Mouse (Mus musculus) embryonic facial prominence, embryonic 11.5 days (tissue): ENCODE data around the gene Zfp672. TPM values are rescaled to one million over a fixed set of nuclear protein-coding genes. Genes with fewer than 3 reads are reported as not detected.

Experiments used
- ATAC-seq: fragments of 200-750 bp; cut with Nextera tagmentation; replicated peaks from 2 replicates; pipeline ENCODE4 v1.8.0; 2017; ENCODE audit warnings: low read depth; ENCODE audit not compliant: insufficient number of reproducible peaks, low FRiP score, low TSS enrichment
- DNase-seq: peaks from one replicate; pipeline ENCODE4 v3.0.0-alpha.2; 2015; ENCODE audit warnings: low spot score
- H3K27ac ChIP-seq: fragments of 300-500 bp; sonication (generic); replicated peaks from 2 replicates; pipeline ENCODE4 v1.5.1; 2014; ENCODE audit warnings: mild to moderate bottlenecking, low read depth, low read length, control low read depth
- H3K27me3 ChIP-seq: fragments of 300-500 bp; sonication (generic); 2 replicates; pipeline ENCODE4 v1.6.1; 2014; ENCODE audit warnings: mild to moderate bottlenecking, low read length, moderate library complexity, mixed read lengths; ENCODE audit not compliant: control insufficient read depth, insufficient read depth
- H3K36me3 ChIP-seq: fragments of 300-500 bp; sonication (generic); replicated peaks from 2 replicates; pipeline ENCODE4 v1.6.1; 2014; ENCODE audit warnings: low read depth, mild to moderate bottlenecking, low read length, moderate library complexity, mixed read lengths; ENCODE audit not compliant: control insufficient read depth, insufficient read depth
- H3K4me1 ChIP-seq: fragments of 300-500 bp; sonication (generic); 2 replicates; pipeline ENCODE4 v1.6.1; 2014; ENCODE audit warnings: low read length, mixed read lengths; ENCODE audit not compliant: control insufficient read depth, insufficient read depth
- H3K4me2 ChIP-seq: fragments of 300-500 bp; sonication (generic); 2 replicates; pipeline ENCODE4 v1.6.1; 2014; ENCODE audit warnings: low read depth, mild to moderate bottlenecking, control low read depth, low read length, moderate library complexity
- H3K4me3 ChIP-seq: fragments of 300-500 bp; sonication (generic); 2 replicates; pipeline ENCODE4 v1.5.1; 2014; ENCODE audit warnings: low read depth, low read length, control low read depth
- H3K9ac ChIP-seq: fragments of 300-500 bp; sonication (generic); replicated peaks from 2 replicates; pipeline ENCODE4 v1.6.1; 2014; ENCODE audit warnings: mild to moderate bottlenecking, control low read depth, low read length
- H3K9me3 ChIP-seq: fragments of 300-500 bp; sonication (generic); replicated peaks from 2 replicates; pipeline ENCODE4 v1.6.1; 2016; ENCODE audit warnings: mild to moderate bottlenecking, low read length, inconsistent platforms, mixed read lengths; ENCODE audit not compliant: control insufficient read depth
- WGBS: fragments of 180-500 bp; shearing (Covaris S2); extraction: QIAGEN DNeasy Blood & Tissue Kit; methylation state at CpG from one replicate; pipeline ENCODE4 v1.1.7; 2014; 5-methylcytosine and 5-hydroxymethylcytosine counted together
- polyA plus RNA-seq: library from polyadenylated mRNA; unstranded; fragments of >200 nt; fragmentation: Nextera tagmentation; extraction: Ambion mirVana; gene quantifications from 2 replicates; pipeline ENCODE4 v1.2.1, GENCODE M21; 2014

The Zfp672 gene
- polyA plus RNA-seq, 1 experiment from 2014 or later, result 24.4 TPM

DNA sequence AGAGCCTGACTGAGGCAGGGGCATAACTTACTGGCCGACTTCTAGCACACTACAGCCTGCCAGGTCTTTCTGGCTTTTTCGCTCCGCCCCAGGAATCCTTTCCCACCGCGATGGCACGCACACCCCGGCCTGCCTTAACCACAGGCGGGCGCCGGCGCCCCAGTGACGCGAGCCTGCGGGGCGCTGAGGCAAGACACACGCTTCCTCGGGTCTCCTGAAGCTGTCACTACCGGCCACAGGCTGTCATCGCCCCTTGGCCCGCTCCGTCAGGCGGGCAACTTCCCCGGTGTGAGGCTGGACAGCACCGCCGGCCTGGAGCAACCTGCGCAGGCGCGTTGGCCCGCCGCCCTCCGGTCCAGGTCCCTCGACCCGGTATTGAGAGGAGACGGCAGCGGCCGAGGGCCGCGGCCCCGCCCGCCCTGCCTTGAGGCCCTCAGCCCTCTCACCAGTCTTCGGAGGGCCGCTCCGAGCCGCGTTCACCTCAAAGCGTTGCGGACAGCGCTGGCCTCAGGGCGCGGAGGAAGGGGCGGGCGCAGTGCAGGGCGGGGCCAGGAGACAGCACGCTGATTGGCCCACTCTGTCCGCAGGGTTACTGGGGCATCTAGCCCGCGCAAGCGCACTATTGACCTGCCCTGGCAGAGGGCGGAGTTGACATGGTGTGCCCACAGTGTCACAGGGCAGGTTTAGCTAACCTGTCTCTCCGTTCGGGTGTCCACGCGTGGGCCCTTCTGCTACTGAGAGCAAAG lies 7.1 kb downstream of the Zfp672 start:
- DNase-seq, result peak; percentile 95
- Histone ChIP-seq H3K27me3 (no peaks in the 10 kb centered on the region), H3K9me3 (no peaks in the 10 kb centered on the region), H3K36me3 (no peaks in the 10 kb centered on the region), H3K9ac (peak overlapping the region; percentile 79), H3K4me3 (peak overlapping the region; percentile 81), H3K4me1 (no peaks in the 10 kb centered on the region; the same call in 1 of the 2 replicates), H3K4me2 (peak overlapping the region; percentile 79), H3K27ac (peak overlapping the region; percentile 87)
- ATAC-seq, result peak; percentile 98
- under 1% methylated on average over 61 of the region's 63 CpGs for WGBS

DNA sequence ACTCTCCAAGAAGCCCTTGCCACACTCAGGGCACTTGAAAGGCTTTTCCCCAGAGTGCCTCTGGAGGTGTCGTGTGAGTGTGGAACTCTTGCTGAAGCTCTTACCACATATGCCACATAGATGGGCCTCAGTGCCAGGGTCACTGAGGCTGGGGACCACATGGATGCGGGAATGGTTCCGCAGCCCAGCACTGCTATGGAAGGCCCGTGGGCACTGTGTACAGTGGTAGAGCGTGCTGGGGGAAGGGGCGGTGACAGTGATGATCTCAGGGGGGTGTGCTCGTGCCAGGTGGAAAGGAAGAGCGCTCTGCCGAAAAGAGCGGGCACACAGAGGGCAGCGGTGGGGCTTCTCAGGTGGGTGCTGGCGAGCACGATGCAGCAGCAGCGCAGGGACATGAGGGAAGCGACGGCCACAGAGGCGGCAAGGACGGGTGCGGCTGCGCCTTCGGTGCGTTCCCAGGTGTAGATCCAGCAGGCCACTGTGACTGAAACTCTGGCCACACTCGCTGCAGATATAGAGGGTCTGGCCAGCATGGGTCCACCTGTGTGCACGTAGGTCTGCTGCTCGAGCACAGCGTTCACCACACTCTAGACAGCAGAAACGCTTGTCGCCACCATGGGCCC lies 13.3 kb downstream of the Zfp672 start:
- Histone ChIP-seq H3K36me3 (peaks cover 4% of the 10 kb centered on the region; the same call in 1 of the 2 replicates), H3K4me3 (no peak overlapping the region), H3K4me2 (no peak overlapping the region), H3K27ac (no peak overlapping the region), H3K27me3 (no peaks in the 10 kb centered on the region), H3K9me3 (no peaks in the 10 kb centered on the region), H3K9ac (no peak overlapping the region), H3K4me1 (no peaks in the 10 kb centered on the region)
- DNase-seq (no peak), ATAC-seq (peak; percentile 68; the same call in 1 of the 2 replicates)
- WGBS, result 66% methylated on average over 28 of the region's 28 CpGs

DNA sequence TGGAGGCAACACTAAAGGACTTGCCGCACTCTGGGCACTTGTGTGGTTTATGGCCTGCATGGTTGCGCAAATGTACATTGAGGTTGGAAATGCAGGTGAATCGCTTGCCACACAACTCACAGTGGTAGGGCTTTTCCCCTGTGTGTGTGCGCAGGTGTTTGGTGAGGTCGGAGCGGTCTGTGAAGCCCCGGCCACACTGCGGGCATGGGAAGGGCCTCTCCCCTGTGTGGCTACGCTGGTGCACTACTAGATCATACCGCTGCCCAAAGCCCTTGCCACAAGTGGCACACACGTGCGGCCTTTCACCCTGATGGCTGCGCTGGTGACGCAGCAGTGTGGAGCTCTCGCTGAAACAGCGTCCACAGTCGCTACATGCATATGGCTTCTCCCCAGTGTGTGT lies 13.8 kb downstream of the Zfp672 start:
- Histone ChIP-seq H3K9ac (no peak overlapping the region), H3K27ac (no peak overlapping the region), H3K27me3 (no peaks in the 10 kb centered on the region), H3K4me1 (no peaks in the 10 kb centered on the region), H3K36me3 (peaks cover 4% of the 10 kb centered on the region; the same call in 1 of the 2 replicates), H3K4me3 (no peak overlapping the region), H3K4me2 (no peak overlapping the region), H3K9me3 (no peaks in the 10 kb centered on the region)
- WGBS, result 84% methylated on average over 17 of the region's 17 CpGs
- DNase-seq (no peak), ATAC-seq (no peak)

DNA sequence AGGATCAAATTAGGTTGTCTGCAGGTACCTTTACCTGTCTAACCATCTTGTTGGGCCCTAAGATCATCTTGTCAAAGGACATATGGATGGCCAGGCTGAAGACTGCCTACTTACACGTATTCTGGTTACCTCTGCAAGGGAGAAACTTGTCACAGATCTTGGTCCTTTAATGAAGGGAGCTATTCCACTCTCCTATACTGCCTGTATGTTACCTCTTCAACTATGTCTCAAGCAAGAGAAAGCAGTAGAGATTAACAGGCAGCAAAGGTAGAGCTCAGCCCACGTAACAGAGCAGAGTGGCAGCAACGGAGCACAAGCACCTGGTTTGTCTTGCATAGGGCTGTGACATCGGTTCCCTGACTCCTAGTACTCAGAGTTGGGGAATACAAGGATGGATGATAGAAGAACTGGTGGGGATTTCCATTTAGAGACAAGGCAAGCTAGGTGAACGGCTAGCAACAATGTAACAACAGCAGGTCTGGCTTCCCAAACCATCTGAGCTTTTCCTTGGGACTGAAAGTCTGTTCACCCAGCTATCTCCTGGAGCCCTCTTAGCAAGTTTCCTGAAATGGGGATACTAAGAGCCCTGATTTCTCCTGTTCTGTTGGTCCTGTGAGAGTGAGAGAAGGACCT lies 14.5 kb downstream of the Zfp672 start:
- no peak overlapping the region for H3K9ac ChIP-seq
- H3K4me1 ChIP-seq, result no peaks in the 10 kb centered on the region
- H3K4me2 ChIP-seq, result no peak overlapping the region
- no peaks in the 10 kb centered on the region for H3K27me3 ChIP-seq
- no peak for DNase-seq
- H3K9me3 ChIP-seq, result no peaks in the 10 kb centered on the region
- no peak overlapping the region for H3K4me3 ChIP-seq
- WGBS, result 90% methylated on average over 5 of the region's 5 CpGs
- no peak overlapping the region for H3K27ac ChIP-seq
- ATAC-seq, result no peak
- peaks cover 4% of the 10 kb centered on the region; the same call in 1 of the 2 replicates for H3K36me3 ChIP-seq

DNA sequence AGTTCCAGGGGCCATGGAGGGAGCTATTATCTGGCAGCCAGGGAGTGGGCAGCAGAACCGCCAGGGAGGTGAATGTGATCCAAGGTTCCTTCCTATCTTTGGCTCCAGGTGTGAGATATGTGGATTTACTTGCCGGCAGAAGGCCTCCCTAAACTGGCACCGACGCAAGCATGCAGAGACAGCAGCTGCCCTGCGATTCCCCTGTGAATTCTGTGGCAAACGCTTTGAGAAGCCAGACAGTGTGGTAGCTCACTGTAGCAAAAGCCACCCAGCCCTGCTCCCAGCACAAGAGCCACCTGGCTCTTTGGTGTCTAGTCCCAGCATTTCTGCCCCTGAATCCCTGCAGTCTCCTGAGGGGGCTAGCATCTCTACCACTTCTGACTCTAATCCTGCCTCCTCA lies 16.1 kb downstream of the Zfp672 start:
- no peak for DNase-seq
- H3K4me1 ChIP-seq, result no peaks in the 10 kb centered on the region
- 89% methylated on average over 6 of the region's 6 CpGs for WGBS
- no peak overlapping the region for H3K4me3 ChIP-seq
- H3K36me3 ChIP-seq, result peaks cover 4% of the 10 kb centered on the region; the same call in 1 of the 2 replicates
- no peaks in the 10 kb centered on the region for H3K9me3 ChIP-seq
- no peak overlapping the region for H3K27ac ChIP-seq
- no peak overlapping the region for H3K9ac ChIP-seq
- no peak overlapping the region for H3K4me2 ChIP-seq
- H3K27me3 ChIP-seq, result no peaks in the 10 kb centered on the region
- ATAC-seq, result no peak

DNA sequence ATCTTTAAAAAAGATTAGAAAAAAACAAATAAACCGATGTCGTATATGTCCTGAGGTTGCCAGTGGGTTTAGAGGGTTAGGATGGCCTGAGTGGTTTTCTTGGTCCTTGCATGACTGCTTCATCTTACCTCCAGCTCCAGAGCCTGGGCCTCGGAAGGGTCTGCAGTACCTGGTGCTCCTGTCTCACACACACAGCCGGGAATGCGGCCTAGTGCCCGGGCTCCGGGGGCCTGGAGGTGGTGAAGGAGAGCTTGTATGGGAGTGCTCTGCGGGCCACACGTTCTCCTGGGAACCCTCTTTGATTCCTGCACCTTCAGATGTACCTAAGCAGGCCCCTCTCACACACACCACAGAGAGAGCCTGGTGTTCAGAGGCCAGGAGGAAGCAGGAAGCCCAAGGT lies 21.5 kb downstream of the Zfp672 start:
- DNase-seq (no peak), ATAC-seq (no peak)
- no peak overlapping the region for H3K9ac ChIP-seq
- no peak overlapping the region for H3K4me2 ChIP-seq
- H3K27ac ChIP-seq, result no peak overlapping the region
- H3K27me3 ChIP-seq, result no peaks in the 10 kb centered on the region
- H3K9me3 ChIP-seq, result no peaks in the 10 kb centered on the region
- no peaks in the 10 kb centered on the region for H3K36me3 ChIP-seq
- H3K4me1 ChIP-seq, result no peaks in the 10 kb centered on the region
- 92% methylated on average over 9 of the region's 9 CpGs for WGBS
- no peak overlapping the region for H3K4me3 ChIP-seq

DNA sequence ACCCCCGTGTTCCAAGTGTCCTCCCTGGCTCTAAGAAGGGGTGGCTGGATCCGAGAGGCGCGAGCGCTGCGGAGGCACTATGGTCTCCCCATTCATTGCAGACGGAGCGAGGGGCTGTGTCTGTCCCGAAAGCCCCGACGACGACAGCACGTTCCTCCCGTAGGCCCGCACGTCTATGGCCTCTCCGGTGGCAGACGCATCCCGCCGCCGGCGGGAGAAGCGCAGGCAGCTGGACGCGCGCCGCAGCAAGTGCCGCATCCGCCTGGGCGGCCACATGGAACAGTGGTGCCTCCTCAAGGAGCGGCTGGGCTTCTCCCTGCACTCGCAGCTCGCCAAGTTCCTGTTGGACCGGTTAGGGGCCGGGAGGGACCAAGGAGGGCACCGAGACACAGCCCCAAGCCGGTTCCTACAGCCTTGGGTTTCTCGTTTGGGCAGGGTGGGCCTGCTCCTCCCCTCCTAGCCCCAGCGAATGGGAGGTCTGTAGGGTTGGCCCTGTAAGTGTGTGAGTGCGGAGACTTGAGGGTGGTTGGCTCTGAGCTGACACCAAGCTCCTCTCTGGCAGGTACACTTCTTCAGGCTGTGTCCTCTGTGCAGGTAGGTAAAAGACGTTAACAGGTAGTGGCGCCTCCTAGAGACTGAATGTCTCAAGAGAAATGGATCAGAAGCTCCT lies 22.6 kb downstream of the Zfp672 start:
- Histone ChIP-seq H3K27ac (peak overlapping the region; percentile 47; the same call in 1 of the 2 replicates), H3K36me3 (no peaks in the 10 kb centered on the region), H3K4me1 (no peaks in the 10 kb centered on the region), H3K9ac (peak overlapping the region; percentile 77), H3K4me3 (peak overlapping the region; percentile 53), H3K27me3 (no peaks in the 10 kb centered on the region), H3K4me2 (peak overlapping the region; percentile 92), H3K9me3 (no peaks in the 10 kb centered on the region)
- WGBS, result under 1% methylated on average over 41 of the region's 42 CpGs
- DNase-seq (peak; percentile 73), ATAC-seq (peak; percentile 64)
